Mouse (Mus musculus) gastrocnemius, postnatal 10 days (tissue): ENCODE results near the gene Elp4. TPM values are rescaled to one million over a fixed set of nuclear protein-coding genes. Genes with fewer than 3 reads are reported as not detected.

Experiments
- DNase-seq: peaks from one replicate; pipeline ENCODE4 v3.0.0; 2021; ENCODE audit warnings: mixed read lengths
- total RNA-seq, 2 experiments: library from RNA; stranded (reverse); gene quantifications; 2 replicates each; pipeline ENCODE4 v1.2.3; 2021

Gene Elp4
- total RNA-seq, 2 experiments from 2014 or later: 12.5 to 14.1 TPM

GRCm38 (mm10) chr2:105805210-105805609 lies 99.2 kb downstream of the Elp4 start:
- DNase-seq: no peak

- no peak for DNase-seq
Measured at GRCm38 (mm10) chr2:105804506-105804905, 99.9 kb downstream of the Elp4 start.

GRCm38 (mm10) chr2:105803427-105803826 lies 100.9 kb downstream of the Elp4 start:
- no peak for DNase-seq

GRCm38 (mm10) chr2:105802902-105803301 lies 101.5 kb downstream of the Elp4 start:
- no peak for DNase-seq

GRCm38 (mm10) chr2:105801536-105801935 lies 102.8 kb downstream of the Elp4 start:
- DNase-seq: no peak

- no peak for DNase-seq
Measured at GRCm38 (mm10) chr2:105800694-105801093, 103.7 kb downstream of the Elp4 start.

- no peak for DNase-seq
Measured at GRCm38 (mm10) chr2:105799840-105800239, 104.5 kb downstream of the Elp4 start.

GRCm38 (mm10) chr2:105797842-105798241 lies 106.5 kb downstream of the Elp4 start:
- no peak for DNase-seq

- no peak for DNase-seq
Measured at GRCm38 (mm10) chr2:105796101-105796500, 108.3 kb downstream of the Elp4 start.

GRCm38 (mm10) chr2:105792339-105793120 lies 111.8 kb downstream of the Elp4 start:
- DNase-seq: no peak

- no peak for DNase-seq
Measured at GRCm38 (mm10) chr2:105789936-105790335, 114.4 kb downstream of the Elp4 start.

GRCm38 (mm10) chr2:105787726-105788125 lies 116.6 kb downstream of the Elp4 start:
- DNase-seq: no peak

- DNase-seq: no peak
Measured at GRCm38 (mm10) chr2:105786986-105787385, 117.4 kb downstream of the Elp4 start.

- no peak for DNase-seq
Measured at GRCm38 (mm10) chr2:105782885-105783284, 121.5 kb downstream of the Elp4 start.

- no peak for DNase-seq
Measured at GRCm38 (mm10) chr2:105780739-105781138, 123.6 kb downstream of the Elp4 start.

- no peak for DNase-seq
Measured at GRCm38 (mm10) chr2:105779320-105779891, 125.0 kb downstream of the Elp4 start.

- DNase-seq: no peak
Measured at GRCm38 (mm10) chr2:105771314-105771713, 133.1 kb downstream of the Elp4 start.

GRCm38 (mm10) chr2:105769747-105770328 lies 134.5 kb downstream of the Elp4 start:
- no peak for DNase-seq

GRCm38 (mm10) chr2:105753512-105753911 lies 150.9 kb downstream of the Elp4 start:
- no peak for DNase-seq

- DNase-seq: no peak
Measured at GRCm38 (mm10) chr2:105749111-105749510, 155.3 kb downstream of the Elp4 start.

- DNase-seq: no peak
Measured at GRCm38 (mm10) chr2:105746896-105747295, 157.5 kb downstream of the Elp4 start.

- DNase-seq: no peak
Measured at GRCm38 (mm10) chr2:105736166-105736565, 168.2 kb downstream of the Elp4 start.

- no peak for DNase-seq
Measured at GRCm38 (mm10) chr2:105730704-105731103, 173.7 kb downstream of the Elp4 start.

- no peak for DNase-seq
Measured at GRCm38 (mm10) chr2:105726657-105727056, 177.7 kb downstream of the Elp4 start.
